Comparison of ENCODE assay signal across 20 mouse cellular contexts in the genomic region with DNA sequence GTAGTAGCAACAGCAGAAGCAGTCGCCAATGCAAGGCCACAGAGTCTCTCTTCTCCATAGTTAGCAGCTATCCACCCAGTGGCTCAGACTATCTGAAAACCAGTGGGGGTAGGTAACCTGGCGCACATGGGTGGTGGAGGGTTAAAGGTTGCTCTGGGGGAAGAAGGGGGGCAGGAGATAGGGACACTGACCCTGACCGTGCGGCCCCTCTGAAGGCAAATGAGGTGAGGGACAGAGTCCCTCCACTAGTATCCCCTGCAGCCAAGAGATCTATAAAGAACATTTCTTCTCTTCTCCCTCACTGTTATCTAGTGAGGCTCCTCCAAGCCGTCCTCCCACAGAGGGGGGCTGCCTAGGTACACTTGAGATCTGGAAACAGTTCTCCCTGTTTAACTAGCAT. TPM values are rescaled to one million over a fixed set of nuclear protein-coding genes. Genes with fewer than 3 reads are reported as not detected.
DNase-seq lines count a peak whose midpoint lies in the region; ATAC-seq lines count a peak whose summit lies in the region.
"Had no signal": no experiment of that assay in that cellular context is flagged by ENCODE, and none has a peak within 500 bp of the region (broad histone marks: within the 10 kb centered on the region; RNA-seq: fewer than 3 reads in every experiment).

TSS of gene Shbg (minus strand) at position 101 of the 400 bp plus-strand sequence.

- WGBS in heart, embryonic 12.5 days: 52% methylated on average over 5 of the region's 5 CpGs
- 79% methylated on average over 5 of the region's 5 CpGs for WGBS in neural tube, embryonic 12.5 days
- WGBS in neural tube, embryonic 15.5 days: 74% methylated on average over 5 of the region's 5 CpGs
- WGBS in liver, embryonic 12.5 days (ENCODE audit: insufficient replicate concordance): 36% methylated on average over 5 of the region's 5 CpGs

- H3K27me3 ChIP-seq in heart, embryonic 12.5 days (replicated peaks): 0 out of 2 replicates have a peak, but pooled peaks cover 11% of the 10 kb centered on the region
- peaks cover 11% of the 10 kb centered on the region; the same call in 1 of the 2 replicates for H3K27me3 ChIP-seq in neural tube, embryonic 12.5 days (replicated peaks)
- 0 out of 2 replicates have a peak, but pooled peaks cover 4% of the 10 kb centered on the region for H3K27me3 ChIP-seq in neural tube, embryonic 15.5 days (replicated peaks)
- H3K27me3 ChIP-seq in liver, embryonic 12.5 days (replicated peaks): peaks cover 30% of the 10 kb centered on the region
- H3K27me3 ChIP-seq: forebrain, embryonic 15.5 days had no signal

- no peaks in the 10 kb centered on the region for H3K9me3 ChIP-seq in heart, embryonic 12.5 days (replicated peaks)
- H3K9me3 ChIP-seq in neural tube, embryonic 12.5 days: no peaks in the 10 kb centered on the region
- no peaks in the 10 kb centered on the region for H3K9me3 ChIP-seq in neural tube, embryonic 15.5 days (replicated peaks)
- H3K9me3 ChIP-seq in liver, embryonic 12.5 days (replicated peaks): no peaks in the 10 kb centered on the region
- H3K9me3 ChIP-seq: forebrain, embryonic 15.5 days had no signal

- no peak for ATAC-seq in heart, embryonic 12.5 days (ENCODE audit: insufficient number of reproducible peaks, low FRiP score)
- no peak for ATAC-seq in neural tube, embryonic 12.5 days (ENCODE audit: low FRiP score, low read depth)
- no peak for ATAC-seq in neural tube, embryonic 15.5 days (ENCODE audit: low FRiP score)
- peak; percentile 33 for ATAC-seq in liver, embryonic 12.5 days
- ATAC-seq: forebrain, embryonic 15.5 days had no signal

- H3K36me3 ChIP-seq in heart, embryonic 12.5 days: no peaks in the 10 kb centered on the region
- no peaks in the 10 kb centered on the region for H3K36me3 ChIP-seq in neural tube, embryonic 12.5 days
- H3K36me3 ChIP-seq in neural tube, embryonic 15.5 days: no peaks in the 10 kb centered on the region
- no peaks in the 10 kb centered on the region for H3K36me3 ChIP-seq in liver, embryonic 12.5 days
- H3K36me3 ChIP-seq: forebrain, embryonic 15.5 days had no signal

- peaks cover 23% of the 10 kb centered on the region for H3K4me1 ChIP-seq in heart, embryonic 12.5 days (replicated peaks)
- peaks cover 18% of the 10 kb centered on the region for H3K4me1 ChIP-seq in neural tube, embryonic 12.5 days
- H3K4me1 ChIP-seq in neural tube, embryonic 15.5 days: peaks cover 16% of the 10 kb centered on the region
- peaks cover 65% of the 10 kb centered on the region for H3K4me1 ChIP-seq in liver, embryonic 12.5 days

- intact Hi-C loops in heart, postnatal 10 days (cut with DNase I): no loop called here

- no peak for DNase-seq in heart, postnatal 10 days
- DNase-seq in testis, postnatal 14 days (ENCODE audit: low spot score): peak; percentile 86
- DNase-seq in retina, embryonic 14.5 days (ENCODE audit: low spot score): no peak
- DNase-seq: cerebellum, adult 8-10 months; heart, postnatal 4 days; kidney, adult 2 months; kidney, postnatal 25 days; layer of hippocampus, adult 9-11 months; lung, postnatal 14 days; spleen, adult 18-20 months; thymus, postnatal 14 days had no signal

- H3K4me3 ChIP-seq in heart, embryonic 12.5 days: no peak within 1 kb of the TSS
- no peak within 1 kb of the TSS for H3K4me3 ChIP-seq in neural tube, embryonic 12.5 days
- no peak within 1 kb of the TSS for H3K4me3 ChIP-seq in neural tube, embryonic 15.5 days (replicated peaks)
- peak within 1 kb of the TSS; percentile 6; the same call in 1 of the 2 replicates for H3K4me3 ChIP-seq in liver, embryonic 12.5 days
- H3K4me3 ChIP-seq: forebrain, embryonic 15.5 days had no signal

- no peak within 1 kb of the TSS for H3K27ac ChIP-seq in heart, embryonic 12.5 days (ENCODE audit: poor library complexity, severe bottlenecking)
- no peak within 1 kb of the TSS for H3K27ac ChIP-seq in neural tube, embryonic 12.5 days
- H3K27ac ChIP-seq in neural tube, embryonic 15.5 days (replicated peaks): no peak within 1 kb of the TSS
- H3K27ac ChIP-seq in liver, embryonic 12.5 days: peak within 1 kb of the TSS; percentile 58
- H3K27ac ChIP-seq: forebrain, embryonic 15.5 days had no signal

- no peak within 1 kb of the TSS for H3K4me2 ChIP-seq in heart, embryonic 12.5 days
- H3K4me2 ChIP-seq in neural tube, embryonic 12.5 days (replicated peaks): no peak within 1 kb of the TSS
- no peak within 1 kb of the TSS for H3K4me2 ChIP-seq in neural tube, embryonic 15.5 days
- peak within 1 kb of the TSS; percentile 43 for H3K4me2 ChIP-seq in liver, embryonic 12.5 days
- H3K4me2 ChIP-seq: forebrain, embryonic 15.5 days had no signal

- peak within 1 kb of the TSS; percentile 38; the same call in 1 of the 2 replicates for H3K9ac ChIP-seq in heart, embryonic 12.5 days
- 0 out of 2 replicates have a peak within 1 kb of the TSS, but pooled peaks have one; percentile 13 for H3K9ac ChIP-seq in neural tube, embryonic 12.5 days
- no peak within 1 kb of the TSS for H3K9ac ChIP-seq in neural tube, embryonic 15.5 days (replicated peaks)
- H3K9ac ChIP-seq in liver, embryonic 12.5 days: 0 out of 2 replicates have a peak within 1 kb of the TSS, but pooled peaks have one; percentile 22
- H3K9ac ChIP-seq: forebrain, embryonic 15.5 days had no signal

RNA-seq across cellular contexts. Expression of gene Shbg, which starts in this region (rescaled TPM):
- polyA plus RNA-seq in heart, embryonic 12.5 days (2016; fragmentation: Nextera tagmentation; extraction: Ambion mirVana): 0.13 and 0.82 TPM in 2 replicates
- total RNA-seq in heart, postnatal 10 days (2021): not detected
- polyA plus RNA-seq in neural tube, embryonic 12.5 days (2016; fragmentation: Nextera tagmentation; extraction: Ambion mirVana): not detected in 2 replicates
- polyA plus RNA-seq in neural tube, embryonic 15.5 days (2015; fragmentation: Nextera tagmentation; extraction: Ambion mirVana): not detected in 2 replicates
- polyA plus RNA-seq in liver, embryonic 12.5 days (2016; fragmentation: Nextera tagmentation; extraction: Ambion mirVana): 33.0 and 34.9 TPM in 2 replicates
- total RNA-seq: ES-E14; granulocyte monocyte progenitor cell, adult 5-6 weeks; heart, postnatal 4 days; megakaryocyte-erythroid progenitor cell, adult 5-6 weeks had no signal
- polyA plus RNA-seq: forebrain, embryonic 15.5 days; stomach, embryonic 14.5 days had no signal

Comparison
In these comparisons a context has a peak if more than half of its experiments do, and no peak if none do; other contexts are left out.
1. RNA of gene Shbg (polyA plus RNA-seq): 33.0 to 34.9 TPM in liver, embryonic 12.5 days; 0.13 to 0.82 TPM in heart, embryonic 12.5 days, not detected in neural tube, embryonic 12.5 days and not detected in neural tube, embryonic 15.5 days; every median in the first group is over 10 times any median in the second.